Mouse (Mus musculus) ES-E14 (cell line): Measurements from ENCODE around the gene Minos1. TPM values are rescaled to one million over a fixed set of nuclear protein-coding genes. Genes with fewer than 3 reads are reported as not detected.

Experiments used
- DNase-seq: peaks from one replicate; pipeline ENCODE4 v3.0.0-alpha.2; 2013; ENCODE audit warnings: low read depth, low spot score
- H3K27ac ChIP-seq: 2 replicates; pipeline ENCODE4 v1.5.1; 2012; ENCODE audit warnings: low read depth, mild to moderate bottlenecking, low read length, moderate library complexity, mixed read lengths; ENCODE audit not compliant: poor library complexity, insufficient read depth, severe bottlenecking
- H3K36me3 ChIP-seq: 2 replicates; pipeline ENCODE4 v1.6.1; 2012; ENCODE audit warnings: mild to moderate bottlenecking, low read length, moderate library complexity, mixed read lengths; ENCODE audit not compliant: control insufficient read depth, poor library complexity, insufficient read depth, severe bottlenecking
- H3K4me1 ChIP-seq, 2 experiments: fragments of 150-350 bp in 1 of 2; sonication (generic) in 1 of 2; 2 replicates each; pipeline ENCODE4 v1.6.1; 2012; ENCODE audit warnings: low read length in 2 of 2, mild to moderate bottlenecking in 1 of 2, mixed read lengths in 1 of 2; ENCODE audit not compliant: control insufficient read depth in 2 of 2, insufficient read depth in 2 of 2, poor library complexity in 1 of 2
- H3K4me3 ChIP-seq, 2 experiments: fragments of 150-350 bp in 1 of 2; sonication (generic) in 1 of 2; 2 replicates each; pipeline ENCODE4 v1.5.1; 2012; ENCODE audit warnings: low read length in 2 of 2, low read depth in 1 of 2, mild to moderate bottlenecking in 1 of 2, mixed read lengths in 1 of 2; ENCODE audit not compliant: insufficient read depth in 1 of 2, poor library complexity in 1 of 2, severe bottlenecking in 1 of 2
- H3K9ac ChIP-seq: 2 replicates; pipeline ENCODE4 v1.6.1; 2012; ENCODE audit warnings: low read depth, mild to moderate bottlenecking, low read length, mixed read lengths; ENCODE audit not compliant: poor library complexity, insufficient read depth, severe bottlenecking
- H3K9me3 ChIP-seq: fragments of 150-350 bp; sonication (generic); 2 replicates; pipeline ENCODE4 v1.6.1; 2012; ENCODE audit warnings: low read depth, mild to moderate bottlenecking, low read length; ENCODE audit not compliant: control insufficient read depth, insufficient read depth
- CHD2 ChIP-seq: IDR thresholded peaks from 2 replicates; pipeline ENCODE4 v1.6.1; 2014; ENCODE audit warnings: mild to moderate bottlenecking, low read depth, low read length, inconsistent platforms
- HCFC1 ChIP-seq: IDR thresholded peaks from 2 replicates; pipeline ENCODE4 v1.6.1; 2012; ENCODE audit warnings: low read length, inconsistent platforms, borderline replicate concordance; ENCODE audit not compliant: insufficient read depth
- MAFK ChIP-seq: IDR thresholded peaks from 2 replicates; pipeline ENCODE4 v1.6.1; 2014; ENCODE audit warnings: mild to moderate bottlenecking, low read depth, low read length, inconsistent platforms; ENCODE audit not compliant: insufficient read depth
- ZC3H11A ChIP-seq: IDR thresholded peaks from 2 replicates; pipeline ENCODE4 v1.6.1; 2012; ENCODE audit warnings: low read depth, mild to moderate bottlenecking, inconsistent platforms, low read length, borderline replicate concordance
- ZNF384 ChIP-seq: IDR thresholded peaks from 2 replicates; pipeline ENCODE4 v1.6.1; 2012; ENCODE audit warnings: low read depth, low read length, inconsistent platforms
- in situ Hi-C, 2 experiments: fragments of 600-800 bp; cut with MboI; formaldehyde crosslinking; loops; one replicate each; pipeline ENCODE4 v1.15.1; 2025; ENCODE audit warnings: low sequenced_read_pairs in 2 of 2, inconsistent platforms in 1 of 2; ENCODE audit not compliant: unreplicated experiment in 2 of 2
- total RNA-seq: library from RNA; depleted of rRNA; stranded (reverse); fragments of 300-350 nt; gene quantifications from 2 replicates; pipeline ENCODE4 v1.2.3, GENCODE M21; 2012

Minos1 gene
- total RNA-seq, 1 experiment = 147 TPM

- DNase-seq = no peak
- in situ Hi-C loops = loop anchor here in 1 of 2 experiments (25.0 kb wide), 1 partner anchor 209 kb away; no protein-coding TSS in a partner anchor
- Histone ChIP-seq H3K27ac (no peak overlapping the region), H3K36me3 (no peaks in the 10 kb centered on the region), H3K9ac (no peak overlapping the region), H3K4me3 (no peak overlapping the region), H3K4me1 (no peaks in the 10 kb centered on the region; a peak in 2 of 4 replicates), H3K9me3 (no peaks in the 10 kb centered on the region)
- no peak for TF ChIP-seq CHD2
- TF ChIP-seq HCFC1 = no peak
- TF ChIP-seq MAFK = no peak
- no peak for TF ChIP-seq ZNF384
- no peak for TF ChIP-seq ZC3H11A
These were observed 52.6 kb downstream of the Minos1 start for GRCm38 (mm10) chr4:139078313-139078712.

GRCm38 (mm10) chr4:139075915-139076314 lies 55.0 kb downstream of the Minos1 start:
- H3K4me3 ChIP-seq = peak overlapping the region; percentile 73 to 78
- H3K9ac ChIP-seq = no peak overlapping the region
- no peak overlapping the region for H3K27ac ChIP-seq
- H3K4me1 ChIP-seq = no peaks in the 10 kb centered on the region; a peak in 1 of 4 replicates
- in situ Hi-C loops = loop anchor here in 1 of 2 experiments (25.0 kb wide), 1 partner anchor 211 kb away; no protein-coding TSS in a partner anchor
- H3K36me3 ChIP-seq = no peaks in the 10 kb centered on the region
- no peak for TF ChIP-seq MAFK
- no peak for TF ChIP-seq HCFC1
- no peak for TF ChIP-seq CHD2
- no peak for TF ChIP-seq ZC3H11A
- no peak for TF ChIP-seq ZNF384
- DNase-seq = no peak
- no peaks in the 10 kb centered on the region for H3K9me3 ChIP-seq

- no peak within 1 kb of the TSS for H3K27ac ChIP-seq
- peak within 1 kb of the TSS; percentile 76 for H3K9ac ChIP-seq
- DNase-seq = no peak
- H3K9me3 ChIP-seq = no peaks in the 10 kb centered on the region
- H3K36me3 ChIP-seq = no peaks in the 10 kb centered on the region
- H3K4me1 ChIP-seq = no peaks in the 10 kb centered on the region; a peak in 1 of 4 replicates
- in situ Hi-C loops = loop anchor here in 1 of 2 experiments (25.0 kb wide), 1 partner anchor 212 kb away; no protein-coding TSS in a partner anchor
- TF ChIP-seq ZC3H11A = no peak
- peak within 1 kb of the TSS; percentile 73 to 78 for H3K4me3 ChIP-seq
These were observed 55.7 kb downstream of the Minos1 start, which contains the start of gene Htr6 for GRCm38 (mm10) chr4:139075041-139075711. Gene Htr6, minus strand, starts transcription at chr4:139075570.

GRCm38 (mm10) chr4:139074060-139074459 lies 56.9 kb downstream of the Minos1 start:
- no peaks in the 10 kb centered on the region; a peak in 1 of 4 replicates for H3K4me1 ChIP-seq
- no peak for DNase-seq
- peak overlapping the region; percentile 20 to 78; a peak in 3 of 4 replicates for H3K4me3 ChIP-seq
- H3K9ac ChIP-seq = no peak overlapping the region
- in situ Hi-C loops = no loop called here
- TF ChIP-seq MAFK (no peak), HCFC1 (no peak), ZNF384 (no peak), ZC3H11A (no peak), CHD2 (no peak)
- no peaks in the 10 kb centered on the region for H3K9me3 ChIP-seq
- no peaks in the 10 kb centered on the region for H3K36me3 ChIP-seq
- H3K27ac ChIP-seq = no peak overlapping the region
